Mouse (Mus musculus) CD8-positive naive resting alpha-beta T cell, adult 2 months (primary cell): Measurements from ENCODE around the gene Galr2.
"Not testable (repeated sequence)": the region's sequence is repeated elsewhere in the genome, so short reads cannot be mapped to it uniquely, and the experiment has no call there.

Source experiments
- DNase-seq, 2 experiments: peaks; one replicate each; pipeline ENCODE4 v3.0.0; 2022; ENCODE audit warnings: low read depth in 2 of 2, low spot score in 2 of 2

Gene Galr2

GRCm38 (mm10) chr11:116268313-116268712 is 12.4 kb upstream of the Galr2 start:
- DNase-seq = no peak

GRCm38 (mm10) chr11:116269560-116269959 is 11.2 kb upstream of the Galr2 start:
- no peak for DNase-seq

- DNase-seq = no peak
These were observed 7.9 kb upstream of the Galr2 start for GRCm38 (mm10) chr11:116272589-116273468.

- DNase-seq = no peak
These were observed 7.2 kb upstream of the Galr2 start for GRCm38 (mm10) chr11:116273469-116274044.

- peak; percentile 83 to 88 for DNase-seq
These were observed 6.6 kb upstream of the Galr2 start, which contains the start of gene Srp68 for GRCm38 (mm10) chr11:116274045-116274666. Srp68 (minus strand) TSS chr11:116274217.

- not testable (repeated sequence) for DNase-seq
These were observed 3.6 kb upstream of the Galr2 start for GRCm38 (mm10) chr11:116277184-116277583.

GRCm38 (mm10) chr11:116281671-116282070 is 932 bp downstream of the Galr2 start:
- no peak for DNase-seq

GRCm38 (mm10) chr11:116282089-116282488 is 1.4 kb downstream of the Galr2 start:
- no peak for DNase-seq

- DNase-seq = no peak
These were observed 2.3 kb downstream of the Galr2 start for GRCm38 (mm10) chr11:116282912-116283521.

GRCm38 (mm10) chr11:116283982-116284381 is 3.2 kb downstream of the Galr2 start:
- no peak for DNase-seq

- DNase-seq = no peak
These were observed 5.0 kb downstream of the Galr2 start for GRCm38 (mm10) chr11:116285770-116286191.

GRCm38 (mm10) chr11:116287351-116287750 is 6.6 kb downstream of the Galr2 start:
- DNase-seq = no peak

GRCm38 (mm10) chr11:116290556-116290955 is 9.8 kb downstream of the Galr2 start:
- DNase-seq = no peak

GRCm38 (mm10) chr11:116292401-116292800 is 11.7 kb downstream of the Galr2 start:
- no peak for DNase-seq

GRCm38 (mm10) chr11:116293538-116294137 is 12.9 kb downstream of the Galr2 start:
- DNase-seq = no peak

- peak in 1 of 2 experiments; percentile 24 for DNase-seq
These were observed 13.6 kb downstream of the Galr2 start for GRCm38 (mm10) chr11:116294319-116294718.

GRCm38 (mm10) chr11:116296191-116296734 is 15.5 kb downstream of the Galr2 start:
- no peak for DNase-seq

- no peak for DNase-seq
These were observed 16.3 kb downstream of the Galr2 start for GRCm38 (mm10) chr11:116297017-116297416.

- no peak for DNase-seq
These were observed 17.5 kb downstream of the Galr2 start for GRCm38 (mm10) chr11:116298221-116298620.

GRCm38 (mm10) chr11:116298621-116299020 is 17.9 kb downstream of the Galr2 start:
- no peak for DNase-seq

GRCm38 (mm10) chr11:116305423-116305822 is 24.7 kb downstream of the Galr2 start:
- no peak for DNase-seq
